Mouse (Mus musculus) ES-Bruce4 (cell line): ENCODE results near the gene Cog3.

Source experiments
- EP300 ChIP-seq: IDR thresholded peaks from 2 replicates; pipeline ENCODE4 v1.6.1; 2011; ENCODE audit warnings: low read depth, low read length; ENCODE audit not compliant: insufficient read depth
- POLR2A ChIP-seq: IDR thresholded peaks from one replicate; pipeline ENCODE4 v1.8.1; 2011; ENCODE audit warnings: low read length; ENCODE audit not compliant: insufficient read depth

DNA sequence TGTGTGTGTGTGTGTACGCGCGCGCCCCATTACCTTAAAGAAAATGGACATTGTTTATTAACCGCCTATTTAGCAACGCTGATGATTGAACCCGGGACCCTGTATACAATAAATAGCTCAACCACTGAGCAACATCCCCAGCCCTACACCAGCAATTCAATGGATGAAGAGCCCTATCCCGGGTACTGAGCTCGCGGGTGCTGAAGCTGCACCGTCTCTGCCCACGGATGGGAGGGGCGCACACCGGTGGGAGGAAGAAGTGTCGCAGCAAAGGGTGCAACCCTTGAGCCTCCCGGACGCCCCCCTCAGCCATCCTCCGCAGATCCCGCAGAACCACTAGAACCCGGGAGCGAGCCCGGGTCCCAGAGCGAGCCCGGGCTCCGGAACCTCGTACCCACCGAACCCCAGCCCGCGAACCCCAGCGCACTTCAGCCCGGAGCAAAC lies 32.1 kb upstream of the Cog3 start:
- TF ChIP-seq POLR2A (no peak), EP300 (no peak)
